Mouse (Mus musculus) thymus, postnatal 10 days (tissue): Measurements from ENCODE around the gene Rpl28.

Source experiments
- DNase-seq, 2 experiments: peaks; one replicate each; pipeline ENCODE4 v3.0.0; 2021; ENCODE audit warnings: low spot score in 2 of 2

Gene Rpl28

DNA sequence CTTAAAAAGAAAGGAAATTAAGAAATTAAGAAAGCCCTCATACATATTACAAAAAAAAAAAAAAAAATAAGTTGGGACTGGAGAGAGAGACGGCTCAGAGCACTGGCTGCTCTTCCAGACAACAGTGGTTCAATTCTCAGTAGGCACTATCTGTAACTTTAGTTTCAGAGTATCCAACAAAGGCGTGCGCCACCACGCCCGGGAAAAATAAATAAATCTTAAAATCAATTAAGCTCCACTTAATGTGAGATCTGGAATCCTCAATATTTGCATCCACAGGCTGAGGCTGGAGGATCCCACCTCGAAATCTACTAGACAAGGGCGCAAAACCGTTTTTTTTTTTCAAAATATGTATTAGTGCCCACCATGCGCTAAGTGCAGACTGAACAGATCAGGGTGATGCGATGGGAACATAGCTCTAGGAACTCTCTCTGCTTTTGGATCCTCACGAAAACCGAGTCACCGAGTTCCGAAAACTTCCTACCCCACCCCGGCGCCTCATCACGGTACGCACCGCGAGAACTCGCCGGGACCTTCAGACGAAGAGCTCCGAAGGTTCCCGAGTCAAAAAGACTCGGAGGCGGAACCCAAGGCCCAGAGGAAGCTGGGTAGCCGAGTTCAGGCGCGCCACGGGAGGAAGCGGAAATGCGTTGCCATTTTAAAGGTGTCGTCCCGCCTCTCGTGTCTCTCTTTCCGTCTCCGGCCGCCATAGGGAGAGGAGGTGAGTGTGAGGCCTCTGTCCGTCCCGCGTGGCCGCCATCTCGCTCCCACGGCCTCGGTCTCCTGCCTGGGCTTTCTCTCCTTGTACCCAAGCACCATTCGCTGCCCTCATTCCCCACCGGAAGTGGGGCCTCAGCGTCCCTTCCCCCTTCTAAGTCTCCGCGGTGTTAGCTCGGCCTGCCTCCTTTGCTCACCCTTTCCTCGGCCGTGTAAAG is at the start of gene Rpl28:
Gene Rpl28 (plus strand): TSS at position 597 of the 935 bp plus-strand sequence.
- peak; percentile 91 to 92 for DNase-seq

DNA sequence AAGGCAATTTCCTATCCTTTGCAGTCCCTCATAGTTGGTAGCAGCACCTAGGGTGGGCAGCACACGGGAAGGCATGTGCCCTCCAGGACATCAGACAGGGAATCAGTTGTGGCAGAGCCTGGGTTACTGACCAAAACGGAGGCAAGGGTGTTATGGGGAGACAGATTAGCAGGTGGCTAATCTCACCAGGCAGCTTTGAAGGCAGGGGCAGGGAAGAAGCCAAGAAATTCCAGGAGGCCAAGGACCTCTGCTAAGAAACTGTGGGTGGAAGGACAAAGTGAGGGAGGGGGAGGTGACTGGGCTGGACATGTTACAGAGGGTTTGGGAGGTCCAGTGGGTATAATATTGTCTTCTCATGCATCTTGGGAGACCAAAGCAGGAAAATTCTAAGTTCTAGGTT is 49.3 kb upstream of the Rpl28 start:
- no peak for DNase-seq

DNA sequence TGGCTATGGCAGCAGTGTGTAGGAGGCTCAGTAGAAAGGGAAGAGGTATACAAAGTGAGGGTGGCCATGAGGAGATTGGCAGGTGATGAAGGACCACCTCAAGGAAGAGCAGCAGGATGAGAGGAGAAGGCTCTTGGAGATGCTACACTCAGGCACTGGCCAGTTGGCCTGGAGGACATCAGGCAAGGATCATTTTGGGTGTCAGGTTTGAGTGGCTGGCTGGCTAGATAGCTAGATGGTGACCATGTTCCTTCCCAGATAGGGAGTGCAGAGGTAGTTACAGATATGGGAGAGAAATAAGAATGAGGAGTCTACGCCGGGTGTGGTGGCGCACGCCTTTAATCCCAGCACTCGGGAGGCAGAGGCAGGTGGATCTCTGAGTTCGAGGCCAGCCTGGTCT is 47.8 kb upstream of the Rpl28 start:
- DNase-seq = no peak

DNA sequence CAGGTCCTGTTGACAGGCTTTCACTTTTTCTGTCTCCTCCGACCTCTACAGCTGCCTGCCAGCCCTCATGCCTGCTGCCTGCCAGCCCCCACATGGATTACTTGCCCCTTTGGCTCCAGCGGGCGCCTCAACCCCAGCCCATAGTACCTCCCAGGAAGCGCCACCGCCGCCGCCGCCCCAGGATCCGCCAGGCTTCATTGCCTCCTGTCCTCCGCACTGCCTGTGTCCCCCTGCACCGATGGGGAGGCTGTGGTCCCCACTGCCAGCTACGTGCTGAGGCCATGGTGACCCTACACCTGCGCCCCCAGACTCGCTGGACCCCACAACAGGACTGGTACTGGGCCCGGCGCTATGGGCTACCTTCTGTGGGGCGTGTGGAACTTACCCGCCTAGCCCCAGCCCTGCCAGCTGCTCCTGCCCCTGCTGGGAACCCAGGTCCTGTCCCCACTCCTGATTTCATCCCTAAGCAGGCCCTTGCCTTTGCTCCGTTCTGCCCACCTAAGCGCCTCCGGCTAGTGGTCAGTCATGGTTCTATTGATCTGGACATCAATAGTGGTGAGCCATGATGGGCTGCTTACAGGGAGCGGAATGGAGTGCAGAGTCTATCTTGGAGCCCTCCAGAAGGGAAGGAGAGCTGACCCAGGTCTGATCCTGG is 46.2 kb upstream of the Rpl28 start:
- DNase-seq = no peak

DNA sequence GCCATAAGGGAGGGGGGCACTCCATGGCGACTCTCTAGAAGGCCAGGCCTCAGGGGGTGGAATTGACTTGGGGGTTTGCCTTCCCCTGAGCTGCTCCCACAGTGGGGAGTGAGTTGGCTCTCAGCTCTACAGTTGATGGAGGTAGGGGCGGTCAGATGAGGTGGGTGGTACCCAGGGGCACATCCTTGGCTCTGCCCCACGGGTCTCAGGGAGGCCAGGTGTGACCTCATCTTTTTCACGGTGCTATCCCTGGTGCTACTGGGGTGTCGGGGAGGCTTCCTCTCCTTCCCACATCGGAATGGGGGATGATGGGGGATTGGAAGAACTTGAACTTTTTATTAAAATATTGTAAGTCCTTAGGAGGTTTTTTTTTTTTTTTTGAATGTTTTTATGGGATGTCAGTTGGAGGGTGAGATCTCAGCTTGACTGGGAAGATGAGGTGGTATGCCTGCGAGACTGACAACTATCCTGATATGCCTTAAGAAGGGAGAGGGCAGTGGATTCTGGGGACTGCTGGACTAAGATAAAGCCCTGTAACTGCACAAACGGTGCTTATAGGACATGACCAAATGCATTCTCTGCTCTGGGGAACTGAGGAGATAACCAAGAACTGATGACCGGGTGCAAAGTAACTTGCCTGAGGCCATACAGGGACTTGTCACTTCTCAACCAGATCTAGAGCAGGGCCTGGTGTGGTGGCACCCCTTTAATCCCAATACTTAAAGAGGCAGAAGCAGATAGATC is 45.3 kb upstream of the Rpl28 start:
- no peak for DNase-seq

DNA sequence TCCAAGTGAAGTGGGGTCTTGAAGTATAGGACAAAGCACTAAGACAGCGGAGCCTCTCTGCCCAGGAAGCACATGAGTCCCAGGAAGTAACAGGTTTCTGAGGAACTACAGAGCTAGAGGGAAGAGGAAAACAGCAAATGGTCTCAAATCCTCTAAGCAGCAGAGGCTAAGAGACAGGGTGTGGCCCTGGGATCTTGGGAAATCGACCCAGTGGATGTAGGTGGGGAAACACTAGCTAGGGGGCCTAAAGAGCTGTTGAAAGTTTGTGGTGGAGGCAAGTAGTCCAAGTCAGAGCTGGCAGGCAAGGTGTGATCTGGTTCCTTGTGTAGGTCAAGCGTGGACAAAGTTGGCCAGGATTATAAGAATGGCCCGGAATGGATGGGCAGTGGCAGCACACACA is 44.4 kb upstream of the Rpl28 start:
- no peak for DNase-seq

DNA sequence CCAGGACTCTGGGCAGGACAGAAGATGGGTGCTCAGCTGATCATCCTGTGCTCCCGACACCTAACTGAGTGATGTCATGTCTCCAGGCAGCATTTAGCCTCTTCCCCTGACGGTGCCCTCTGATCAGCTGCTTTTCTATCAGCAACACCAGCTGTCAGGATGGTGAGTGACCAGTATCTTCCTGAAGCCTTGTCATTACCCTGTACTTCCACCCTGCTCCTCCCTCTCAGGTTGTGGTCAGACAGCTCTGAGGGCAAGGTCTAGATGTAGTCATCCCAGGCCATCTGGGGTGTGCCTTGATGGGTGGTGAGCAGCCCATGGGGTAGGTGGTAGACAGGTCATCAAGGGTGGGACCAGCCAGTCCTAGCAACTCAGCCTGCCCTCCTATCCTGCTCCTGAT is 43.5 kb upstream of the Rpl28 start:
- DNase-seq = no peak

DNA sequence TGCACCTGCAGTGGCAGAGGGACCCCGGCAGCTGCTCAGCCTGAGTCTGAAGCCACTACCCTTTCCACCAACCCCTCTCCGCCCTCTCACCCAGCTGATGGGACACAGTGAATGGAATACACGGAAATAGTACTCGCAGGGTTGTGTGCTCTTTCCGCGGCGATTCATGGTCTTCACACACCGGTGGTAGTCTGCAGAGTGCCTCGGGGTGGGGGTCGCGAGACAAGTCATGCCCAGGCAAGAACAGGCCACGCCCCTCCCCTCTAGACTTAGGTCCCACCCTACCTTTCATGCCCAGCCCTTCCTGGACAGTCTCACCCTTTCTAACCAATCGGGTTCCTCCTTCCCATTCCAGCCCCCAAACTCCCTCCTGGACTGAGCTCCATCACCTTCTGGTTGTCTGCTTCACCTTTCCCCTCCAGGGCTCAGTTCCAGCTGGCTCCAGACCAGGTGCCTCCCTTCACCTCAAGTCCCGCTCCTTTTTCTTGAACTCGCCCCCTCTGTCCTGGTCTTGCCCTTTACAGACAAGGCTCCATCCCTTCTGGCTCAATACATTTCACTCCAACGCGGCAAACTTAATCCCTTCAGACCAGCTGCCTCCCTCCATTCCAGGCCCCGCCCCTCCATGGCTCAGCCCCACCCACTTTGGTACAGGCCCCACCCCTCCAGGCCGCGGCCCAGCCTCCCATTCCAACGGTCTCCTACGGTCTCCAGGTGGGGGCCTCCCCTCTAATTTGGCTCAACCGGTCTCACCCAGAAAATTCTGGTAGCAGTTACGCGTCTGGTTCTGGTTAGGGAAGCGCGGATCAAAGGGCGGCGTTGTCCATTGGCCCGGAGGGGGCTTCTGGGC is 40.5 kb upstream of the Rpl28 start:
- peak; percentile 26 to 42 for DNase-seq

DNA sequence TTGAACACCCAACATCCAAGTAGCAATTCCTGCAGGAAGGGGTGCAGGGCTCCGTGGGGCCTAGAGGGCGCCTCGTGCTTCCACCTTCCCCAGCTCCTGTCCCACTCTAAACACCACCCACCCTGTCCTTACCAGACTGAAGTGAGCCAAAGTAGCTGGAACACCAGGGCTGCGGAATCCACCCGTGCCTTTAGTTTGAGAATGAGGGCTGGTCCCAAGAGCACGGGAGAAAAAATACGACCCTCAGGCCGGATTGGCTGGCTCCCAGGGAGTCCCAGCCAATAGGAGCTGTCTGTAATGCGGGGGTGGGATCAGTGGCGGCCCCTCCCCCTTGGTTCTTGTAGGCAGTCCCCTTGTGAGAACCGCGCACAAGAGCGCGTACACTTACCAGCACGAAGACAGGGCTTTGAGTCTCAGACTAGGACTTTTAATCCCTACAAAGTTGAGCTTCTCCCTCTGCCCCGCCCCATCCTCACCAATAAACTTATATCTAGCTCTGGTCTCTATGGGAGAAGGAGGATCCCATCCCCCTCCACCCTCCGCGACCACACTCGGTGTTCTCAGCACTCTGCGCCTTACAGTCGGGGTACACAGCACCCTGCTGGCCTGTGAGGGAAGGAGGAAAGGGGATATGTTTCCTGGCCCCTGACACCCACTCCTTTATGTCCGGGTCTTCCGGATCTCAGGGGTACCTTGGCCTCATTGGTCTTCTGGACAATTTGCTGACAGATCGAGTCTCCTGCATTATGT is 39.7 kb upstream of the Rpl28 start, which contains the start of gene Cox6b2:
Gene Cox6b2 (minus strand): TSS at position 274 of the 750 bp plus-strand sequence.
- peak; percentile 89 to 91 for DNase-seq

DNA sequence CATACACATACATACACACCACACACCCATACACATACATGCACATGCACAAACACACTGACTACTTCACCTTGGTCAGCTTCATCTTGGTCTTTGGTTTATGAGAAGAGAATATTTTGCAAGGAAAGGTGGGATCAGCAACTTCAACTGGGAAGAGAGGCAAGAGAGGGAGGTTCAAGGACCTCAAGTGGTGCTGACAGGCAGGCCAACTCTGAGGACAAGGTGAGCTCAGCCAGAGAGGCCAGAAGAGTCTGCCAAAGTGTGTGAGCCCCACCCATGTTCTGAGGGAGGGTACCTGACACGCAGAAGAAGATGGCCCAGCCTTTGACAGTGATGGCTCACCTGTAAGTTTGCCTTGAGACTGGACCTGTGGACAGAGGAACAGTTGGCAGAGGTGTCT is 33.0 kb upstream of the Rpl28 start:
- no peak for DNase-seq

DNA sequence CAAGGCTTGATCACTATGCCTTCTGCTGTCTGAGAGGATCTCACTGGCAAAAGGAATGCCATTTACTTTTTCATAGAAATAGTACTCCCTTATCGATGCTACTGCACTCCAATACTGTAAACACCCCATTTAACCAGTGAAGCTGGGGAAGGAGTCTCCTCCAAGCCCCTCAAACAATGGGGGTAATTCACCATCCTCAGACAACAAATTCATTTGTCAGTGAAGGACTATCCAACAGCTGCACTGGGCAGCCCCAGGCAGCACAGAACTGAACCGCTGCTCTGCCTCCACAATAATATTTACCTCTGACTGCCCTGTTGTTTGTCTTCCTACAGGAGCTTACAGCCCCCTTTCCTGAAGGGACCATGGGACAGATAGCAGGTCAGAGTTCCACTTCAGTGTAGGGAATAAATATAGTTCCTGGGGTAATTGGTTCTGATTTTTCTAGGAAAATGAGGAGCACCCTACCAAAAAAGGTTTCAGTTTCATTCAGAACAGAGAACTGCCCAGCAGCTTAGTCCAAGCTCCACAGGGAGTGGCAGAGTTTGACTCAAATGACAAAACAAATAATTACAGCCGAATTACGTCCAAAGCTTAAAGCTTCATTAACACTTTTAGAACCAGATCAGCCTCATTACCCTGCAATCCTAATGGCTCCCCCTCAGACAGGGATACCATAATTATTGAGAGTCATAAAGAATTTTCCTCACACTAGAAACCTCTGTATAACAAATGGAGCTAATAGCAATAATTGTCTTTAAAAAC is 27.5 kb upstream of the Rpl28 start:
- no peak for DNase-seq

DNA sequence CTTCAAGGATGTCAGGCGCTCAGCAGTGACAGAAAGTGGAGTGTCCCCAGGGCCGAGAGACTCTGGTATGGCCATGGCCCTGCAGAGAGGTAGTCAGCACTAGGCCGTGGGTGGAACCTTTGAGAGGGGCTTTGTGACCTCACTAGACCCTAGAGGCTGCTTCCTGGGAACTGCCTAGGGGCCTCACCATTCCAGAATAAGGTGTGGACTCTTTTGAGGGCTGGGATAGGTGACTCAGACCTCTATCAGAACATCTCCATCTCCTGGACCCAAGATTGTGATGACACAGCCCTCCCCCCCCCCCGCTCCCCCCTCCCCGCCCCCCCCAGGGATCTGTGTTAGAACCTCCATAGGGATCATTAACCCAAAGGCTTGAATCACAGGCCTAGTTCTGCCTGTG is 21.5 kb upstream of the Rpl28 start, which contains the start of gene Fam71e2:
Gene Fam71e2 (minus strand): TSS at position 101 of the 400 bp plus-strand sequence.
- no peak for DNase-seq

DNA sequence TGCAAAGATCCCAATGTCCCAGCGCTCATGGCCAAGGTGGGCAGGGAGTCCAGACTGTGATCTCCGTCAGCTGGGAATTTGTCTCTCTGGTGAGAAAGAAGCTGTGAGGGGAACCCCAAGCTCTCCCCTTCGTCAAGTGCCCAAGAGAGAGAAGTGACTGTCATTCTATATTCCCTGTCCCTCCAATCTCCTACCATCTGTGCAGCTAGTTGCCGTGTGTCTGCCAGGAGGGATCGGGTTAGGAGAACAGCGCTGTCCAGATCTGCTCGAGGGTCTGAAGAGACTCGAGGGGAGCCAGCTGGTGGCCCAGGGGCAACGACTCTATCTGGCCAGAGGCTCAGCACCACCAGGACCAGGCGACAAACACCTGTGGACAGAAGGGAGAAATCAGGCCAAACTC is 16.5 kb upstream of the Rpl28 start:
- DNase-seq = no peak

DNA sequence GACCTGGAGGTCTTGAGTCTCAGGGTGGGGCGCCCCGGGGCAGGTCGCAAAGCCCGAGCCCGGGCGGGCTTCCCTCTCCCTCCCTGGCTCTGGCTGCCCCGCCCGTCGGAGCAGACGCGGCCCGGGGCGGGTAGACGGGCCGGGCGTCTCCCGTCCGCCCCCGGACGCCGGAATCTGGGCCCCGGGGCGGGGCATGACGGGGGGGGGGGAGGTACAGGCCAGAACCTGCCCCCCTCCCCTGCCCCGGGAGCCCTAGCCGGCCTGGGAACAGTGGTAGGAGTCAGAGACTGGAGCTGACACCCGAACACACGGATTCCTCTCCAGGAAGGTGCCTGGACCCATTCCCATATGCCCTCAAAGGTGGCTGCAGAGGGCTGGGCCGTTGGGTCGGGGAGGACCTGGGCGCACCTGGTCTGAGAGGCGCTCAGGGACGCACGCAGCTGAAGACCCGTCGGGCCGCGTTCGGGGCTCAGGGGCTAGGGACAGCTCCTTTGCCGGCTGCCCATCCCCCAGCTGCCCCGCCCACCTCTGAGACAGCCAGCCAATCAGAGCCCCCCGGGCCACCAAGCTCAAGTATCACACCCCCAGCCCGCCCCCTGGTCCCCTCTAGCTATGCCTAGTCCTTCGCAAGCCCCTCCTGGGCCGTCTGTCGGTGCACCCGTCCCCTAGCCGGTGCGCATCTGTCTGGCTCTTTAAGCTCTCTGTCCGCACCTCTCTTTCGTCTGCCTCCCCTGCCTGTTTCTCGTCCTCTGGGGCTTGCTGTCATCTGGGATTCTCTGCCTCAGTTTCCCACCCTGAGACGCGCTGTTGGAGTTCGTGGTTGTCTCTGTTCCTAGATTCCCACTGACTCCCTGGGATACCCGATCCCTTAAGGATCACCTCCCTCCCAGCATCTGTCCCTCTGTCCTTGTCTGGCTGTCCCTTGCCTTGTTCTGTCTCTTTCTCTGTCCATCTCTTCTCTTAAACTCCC is 15.5 kb upstream of the Rpl28 start:
- peak; percentile 23 to 35 for DNase-seq

DNA sequence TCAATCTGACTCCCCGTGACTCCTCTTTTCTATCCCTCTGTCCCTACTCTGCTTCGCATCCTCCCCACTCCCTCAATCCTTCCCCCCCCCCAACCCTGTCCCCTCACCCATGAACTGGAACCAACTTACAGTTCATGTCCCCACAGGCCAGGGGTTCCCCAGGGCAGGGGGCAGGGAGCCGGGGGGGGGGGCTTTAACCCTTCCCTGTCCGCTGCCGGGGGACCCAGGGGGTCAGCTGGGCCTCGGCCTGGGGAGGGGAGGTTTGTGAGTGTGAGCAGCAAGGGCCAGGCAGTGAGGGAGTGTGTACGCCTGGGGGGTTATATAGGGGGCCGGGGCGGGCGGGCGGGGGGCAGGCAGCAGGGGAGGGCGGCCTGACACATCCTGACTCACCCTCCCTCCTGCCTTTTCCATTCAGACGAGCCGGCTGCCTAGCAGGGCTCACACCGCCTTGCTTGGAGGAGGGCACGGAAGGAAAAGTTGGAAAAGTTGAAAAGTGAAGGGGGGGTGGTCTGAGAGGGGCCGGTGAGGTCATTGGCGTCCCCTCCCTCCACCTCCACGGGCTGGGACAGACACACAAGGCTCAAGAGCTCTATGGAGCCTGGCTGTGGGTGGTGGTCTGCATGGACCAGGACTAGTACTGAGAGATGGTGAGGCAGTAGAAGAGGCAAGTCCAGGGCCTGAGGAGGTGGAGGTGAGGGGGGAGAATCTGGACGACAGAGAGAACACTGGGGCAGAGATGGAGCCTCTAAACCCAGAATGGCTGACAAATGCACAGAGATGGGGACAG is 14.6 kb upstream of the Rpl28 start:
- no peak for DNase-seq

DNA sequence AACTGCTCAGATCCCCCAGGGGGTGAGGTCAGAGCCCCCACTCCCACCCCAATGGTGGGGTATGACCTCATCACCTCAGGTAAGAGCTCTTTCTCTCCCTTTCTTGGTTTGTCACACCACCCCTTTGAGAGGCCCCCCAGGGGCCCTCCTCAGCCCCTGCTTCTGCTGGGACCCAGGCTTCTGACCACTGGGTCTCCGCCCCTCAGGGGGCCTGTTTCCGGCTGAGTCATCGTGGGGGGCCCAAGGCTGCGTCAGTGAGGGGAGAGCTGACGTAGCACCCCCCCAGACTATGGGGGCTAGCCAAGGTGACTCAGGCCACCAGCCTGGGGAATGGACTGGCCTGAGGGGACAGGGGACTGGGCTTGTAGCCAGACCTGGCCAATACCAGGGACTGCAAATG is 12.8 kb upstream of the Rpl28 start:
- DNase-seq = no peak

DNA sequence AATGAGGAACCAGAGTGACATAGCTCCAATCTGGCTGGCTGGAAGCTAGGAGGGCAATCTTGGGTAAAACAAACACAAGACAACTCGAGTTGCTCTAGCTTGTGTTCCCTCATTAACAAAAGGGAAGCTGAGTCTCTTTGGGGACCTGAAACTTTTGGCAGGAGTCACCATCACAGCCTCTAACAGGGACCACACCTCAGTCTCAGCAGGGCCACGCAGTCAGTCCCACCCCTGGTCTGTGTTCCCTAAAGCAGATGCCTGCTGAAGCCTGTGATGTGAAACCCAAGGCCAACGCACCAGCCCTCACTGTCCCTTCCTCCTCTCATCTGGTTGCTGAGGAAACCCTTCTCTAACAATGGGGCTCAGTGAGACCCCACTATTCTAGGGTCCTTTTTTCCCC is 10.5 kb upstream of the Rpl28 start:
- no peak for DNase-seq

DNA sequence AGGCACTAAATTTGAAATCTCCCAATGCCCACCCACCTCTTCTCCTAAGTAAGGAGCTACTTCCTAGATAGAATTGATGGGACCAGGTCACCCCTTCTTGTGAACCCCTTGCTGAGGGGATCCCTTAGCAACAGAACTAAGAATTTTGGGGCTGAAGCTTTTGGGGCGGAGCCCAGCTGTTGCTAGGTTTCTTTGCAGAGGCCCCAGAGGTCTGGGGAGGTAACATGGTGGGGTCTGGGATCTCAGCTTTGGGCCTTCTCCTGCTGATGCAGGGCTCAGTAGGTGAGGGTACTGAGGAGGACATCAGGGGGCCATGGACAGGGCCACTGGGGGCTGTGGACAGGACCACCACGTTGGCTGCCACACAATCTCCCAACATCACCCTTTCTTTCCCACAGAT is 9.9 kb upstream of the Rpl28 start, which contains the start of the genes Il11 and Tmem190:
Gene Il11 (minus strand): TSS at position 101 of the 400 bp plus-strand sequence.
Gene Tmem190 (plus strand): TSS at position 179 of the 400 bp plus-strand sequence.
- no peak for DNase-seq
